Mouse (Mus musculus) liver, embryonic 13.5 days (tissue): Measurements from ENCODE around the gene Abcg5. TPM values are rescaled to one million over a fixed set of nuclear protein-coding genes. Genes with fewer than 3 reads are reported as not detected.

Experiments used
- ATAC-seq: fragments of 200-750 bp; cut with Nextera tagmentation; 2 replicates; pipeline ENCODE4 v1.8.0; 2017; ENCODE audit warnings: low read depth, mild to moderate bottlenecking, moderate number of reproducible peaks, moderate library complexity
- DNase-seq: peaks from one replicate; pipeline ENCODE4 v3.0.0; 2022
- H3K27ac ChIP-seq: fragments of 300-500 bp; sonication (generic); 2 replicates; pipeline ENCODE4 v1.5.1; 2015; ENCODE audit warnings: moderate library complexity, mild to moderate bottlenecking, inconsistent platforms
- H3K27me3 ChIP-seq: fragments of 300-500 bp; sonication (generic); 2 replicates; pipeline ENCODE4 v1.6.1; 2015; ENCODE audit warnings: mild to moderate bottlenecking, inconsistent platforms
- H3K36me3 ChIP-seq: fragments of 300-500 bp; sonication (generic); 2 replicates; pipeline ENCODE4 v1.6.1; 2015; ENCODE audit warnings: mild to moderate bottlenecking, inconsistent platforms
- H3K4me1 ChIP-seq: fragments of 300-500 bp; sonication (generic); replicated peaks from 2 replicates; pipeline ENCODE4 v1.6.1; 2015; ENCODE audit warnings: inconsistent platforms
- H3K4me2 ChIP-seq: fragments of 300-500 bp; sonication (generic); 2 replicates; pipeline ENCODE4 v1.6.1; 2015; ENCODE audit warnings: inconsistent platforms, mild to moderate bottlenecking, moderate library complexity
- H3K4me3 ChIP-seq: fragments of 300-500 bp; sonication (generic); replicated peaks from 2 replicates; pipeline ENCODE4 v1.5.1; 2015; ENCODE audit warnings: mild to moderate bottlenecking, inconsistent platforms
- H3K9ac ChIP-seq: fragments of 300-500 bp; sonication (generic); 2 replicates; pipeline ENCODE4 v1.6.1; 2015; ENCODE audit warnings: mild to moderate bottlenecking, inconsistent platforms
- H3K9me3 ChIP-seq: fragments of 300-500 bp; sonication (generic); replicated peaks from 2 replicates; pipeline ENCODE4 v1.6.1; 2016; ENCODE audit warnings: inconsistent platforms
- WGBS: fragments of 180-500 bp; shearing (Covaris S2); methylation state at CpG from one replicate; pipeline ENCODE4 v1.1.7; 2015; ENCODE audit not compliant: insufficient replicate concordance; 5-methylcytosine and 5-hydroxymethylcytosine counted together
- polyA plus RNA-seq: library from polyadenylated mRNA; unstranded; fragments of >200 nt; fragmentation: Nextera tagmentation; extraction: Ambion mirVana; gene quantifications from 2 replicates; pipeline ENCODE4 v1.2.1, GENCODE M21; 2015

Abcg5 gene
- polyA plus RNA-seq, result 0.23 and 0.34 TPM in 2 replicates

- ATAC-seq, result no peak
These were observed at the start of gene Abcg5 for GRCm38 (mm10) chr17:84682734-84683717. Abcg5 (minus strand) TSS chr17:84683011.

GRCm38 (mm10) chr17:84732612-84733011 is 49.8 kb upstream of the Abcg5 start:
- Histone ChIP-seq H3K9me3 (no peaks in the 10 kb centered on the region), H3K4me2 (no peak overlapping the region), H3K27ac (no peak overlapping the region), H3K36me3 (peaks cover 40% of the 10 kb centered on the region), H3K27me3 (no peaks in the 10 kb centered on the region), H3K4me3 (no peak overlapping the region), H3K9ac (no peak overlapping the region), H3K4me1 (peaks cover 46% of the 10 kb centered on the region)
- WGBS, result 86% methylated on average over 8 of the region's 8 CpGs
- no peak for ATAC-seq
- DNase-seq, result no peak

More at GRCm38 (mm10) chr17:84682734-84683717, at the start of gene Abcg5:
- Histone ChIP-seq H3K9me3 (no peaks in the 10 kb centered on the region), H3K27me3 (0 out of 2 replicates have a peak, but pooled peaks cover 4% of the 10 kb centered on the region), H3K4me3 (no peak within 1 kb of the TSS), H3K9ac (no peak within 1 kb of the TSS), H3K4me1 (peaks cover 4% of the 10 kb centered on the region), H3K4me2 (no peak within 1 kb of the TSS), H3K27ac (no peak within 1 kb of the TSS), H3K36me3 (no peaks in the 10 kb centered on the region)
- WGBS, result 60% methylated on average over 18 of the region's 18 CpGs
- no peak for DNase-seq

- no peaks in the 10 kb centered on the region for H3K27me3 ChIP-seq
- H3K4me1 ChIP-seq, result peaks cover 49% of the 10 kb centered on the region
- 91% methylated on average over 12 of the region's 12 CpGs for WGBS
- H3K36me3 ChIP-seq, result peaks cover 48% of the 10 kb centered on the region
- DNase-seq, result no peak
- H3K9ac ChIP-seq, result no peak overlapping the region
- no peak overlapping the region for H3K4me2 ChIP-seq
- peak overlapping the region; percentile 55 for H3K27ac ChIP-seq
- no peak overlapping the region for H3K4me3 ChIP-seq
- ATAC-seq, result no peak
- no peaks in the 10 kb centered on the region for H3K9me3 ChIP-seq
These were observed 48.5 kb upstream of the Abcg5 start for GRCm38 (mm10) chr17:84731361-84731760.

DNA sequence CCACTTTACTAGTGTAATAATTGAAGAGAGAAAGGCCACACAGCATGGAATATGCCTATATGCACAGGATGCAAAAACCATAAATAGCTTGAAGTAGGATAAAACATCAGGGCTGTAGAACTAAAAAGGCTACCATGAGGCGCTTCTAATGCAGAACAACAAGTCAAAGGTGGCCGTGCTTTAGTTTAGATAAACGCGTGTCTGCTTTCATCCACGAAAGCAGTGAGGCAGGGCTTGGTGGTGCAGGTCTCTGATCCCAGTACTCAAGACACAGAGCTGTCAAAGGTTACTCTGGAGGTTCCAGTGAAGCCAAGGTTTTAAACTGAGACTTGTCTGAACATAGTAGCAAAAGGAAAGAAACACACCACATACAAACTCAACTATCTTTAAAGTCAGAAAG is 46.3 kb upstream of the Abcg5 start:
- Histone ChIP-seq H3K9me3 (no peaks in the 10 kb centered on the region), H3K36me3 (peaks cover 52% of the 10 kb centered on the region), H3K4me1 (peaks cover 49% of the 10 kb centered on the region), H3K27ac (peak overlapping the region; percentile 92), H3K4me3 (no peak overlapping the region), H3K27me3 (no peaks in the 10 kb centered on the region), H3K4me2 (peak overlapping the region; percentile 55), H3K9ac (peak overlapping the region; percentile 57)
- 32% methylated on average over 5 of the region's 5 CpGs for whole genome bisulfite sequencing
- ATAC-seq, result peak; percentile 58
- peak; percentile 47 for DNase-seq

DNA sequence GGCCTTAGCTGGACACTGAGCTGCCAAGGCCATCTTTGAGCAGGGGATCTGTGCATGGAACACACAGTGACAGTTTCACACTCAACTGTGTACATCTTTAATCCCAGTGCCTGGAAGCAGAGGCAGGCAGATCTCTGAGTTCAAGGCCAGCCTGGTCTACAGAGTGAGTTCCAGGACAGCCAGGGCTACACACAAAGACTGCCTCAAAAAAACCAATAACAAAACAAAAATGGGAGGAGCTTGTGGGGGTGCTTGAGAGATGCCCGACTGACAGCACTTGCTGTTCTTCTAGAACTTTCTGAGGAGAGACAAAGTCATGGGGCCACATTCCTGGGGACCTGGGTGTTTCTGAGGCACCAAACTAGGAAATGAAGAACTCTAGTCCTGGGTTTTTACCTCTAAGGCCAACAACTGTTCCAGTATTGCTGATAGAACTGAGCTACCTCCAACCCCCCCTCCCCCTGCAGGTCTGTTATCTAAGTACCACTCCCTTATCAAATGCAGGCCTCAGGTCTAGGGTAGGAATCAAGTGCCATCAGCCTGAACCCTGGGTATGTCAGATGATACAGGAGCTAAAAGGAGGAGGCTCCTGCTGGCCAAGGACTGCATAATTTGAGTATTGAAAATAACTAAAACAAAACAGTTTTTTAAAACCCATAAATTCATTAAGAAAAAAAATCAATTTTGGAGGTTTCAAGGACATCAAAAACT is 45.5 kb upstream of the Abcg5 start:
- no peaks in the 10 kb centered on the region for H3K9me3 ChIP-seq
- peaks cover 58% of the 10 kb centered on the region for H3K36me3 ChIP-seq
- ATAC-seq (peak; percentile 98), DNase-seq (peak; percentile 68)
- peak overlapping the region; percentile 55 for H3K4me2 ChIP-seq
- H3K4me3 ChIP-seq, result 0 out of 2 replicates have a peak overlapping the region, but pooled peaks have one; percentile 8
- H3K9ac ChIP-seq, result peak overlapping the region; percentile 57
- no peaks in the 10 kb centered on the region for H3K27me3 ChIP-seq
- H3K4me1 ChIP-seq, result peaks cover 49% of the 10 kb centered on the region
- 21% methylated on average over 1 of the region's 1 CpGs for WGBS
- peak overlapping the region; percentile 92 for H3K27ac ChIP-seq

DNA sequence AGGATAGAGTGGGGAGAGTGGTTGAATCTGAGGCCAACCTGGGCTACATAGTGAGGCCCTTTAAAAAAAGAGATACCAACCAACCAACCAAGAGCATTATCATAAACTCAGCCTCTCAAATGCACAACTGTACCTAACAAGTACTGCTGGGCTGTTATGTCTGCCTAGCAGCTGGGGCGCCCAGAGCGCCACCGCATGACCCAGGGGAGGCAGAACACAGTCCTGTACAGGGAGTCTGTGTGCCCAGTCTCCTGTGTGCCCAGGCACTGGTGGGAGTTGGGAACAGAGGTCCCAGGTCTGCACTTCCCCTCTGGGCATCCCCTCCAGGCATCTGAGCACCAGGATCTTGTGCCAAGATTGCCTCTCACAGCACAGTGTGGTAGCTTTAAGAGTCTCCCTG is 42.4 kb upstream of the Abcg5 start:
- Histone ChIP-seq H3K4me2 (no peak overlapping the region), H3K36me3 (peaks cover 61% of the 10 kb centered on the region), H3K9me3 (no peaks in the 10 kb centered on the region), H3K27me3 (no peaks in the 10 kb centered on the region), H3K27ac (peak overlapping the region; percentile 43; the same call in 1 of the 2 replicates), H3K4me3 (no peak overlapping the region), H3K9ac (0 out of 2 replicates have a peak overlapping the region, but pooled peaks have one; percentile 17), H3K4me1 (peaks cover 34% of the 10 kb centered on the region)
- WGBS, result 87% methylated on average over 3 of the region's 3 CpGs
- DNase-seq (no peak), ATAC-seq (no peak)

- ATAC-seq (no peak), DNase-seq (no peak)
- H3K27ac ChIP-seq, result no peak overlapping the region
- no peak overlapping the region for H3K4me2 ChIP-seq
- H3K9ac ChIP-seq, result no peak overlapping the region
- WGBS, result 80% methylated on average over 9 of the region's 9 CpGs
- H3K36me3 ChIP-seq, result peaks cover 61% of the 10 kb centered on the region
- H3K27me3 ChIP-seq, result no peaks in the 10 kb centered on the region
- H3K4me3 ChIP-seq, result no peak overlapping the region
- H3K9me3 ChIP-seq, result no peaks in the 10 kb centered on the region
- H3K4me1 ChIP-seq, result peaks cover 23% of the 10 kb centered on the region
These were observed 41.2 kb upstream of the Abcg5 start for GRCm38 (mm10) chr17:84724028-84724427.

DNA sequence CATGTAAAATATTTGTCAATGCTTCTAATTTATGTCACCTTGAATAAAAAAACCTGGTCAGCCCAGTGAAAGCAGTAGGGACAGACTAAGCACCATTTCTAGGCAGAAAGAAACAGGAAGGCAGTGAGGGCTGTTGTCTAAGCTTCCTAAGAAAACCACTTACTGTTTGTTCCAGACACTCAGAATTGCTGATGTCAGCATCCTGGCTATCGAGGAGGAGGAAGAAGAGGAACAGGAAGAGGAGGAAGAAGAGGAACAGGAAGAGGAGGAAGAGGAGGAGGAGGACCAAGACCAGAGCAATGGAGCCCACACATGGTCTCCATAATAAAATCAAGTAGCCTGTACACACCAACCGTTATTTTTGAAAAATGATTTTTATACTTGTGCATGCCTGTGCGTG is 36.3 kb upstream of the Abcg5 start:
- Histone ChIP-seq H3K4me3 (no peak overlapping the region), H3K27me3 (no peaks in the 10 kb centered on the region), H3K9ac (no peak overlapping the region), H3K9me3 (no peaks in the 10 kb centered on the region), H3K27ac (no peak overlapping the region), H3K4me1 (no peaks in the 10 kb centered on the region; the same call in 1 of the 2 replicates), H3K4me2 (no peak overlapping the region), H3K36me3 (peaks cover 50% of the 10 kb centered on the region)
- 63% methylated on average over 3 of the region's 3 CpGs for WGBS
- ATAC-seq, result no peak
- DNase-seq, result no peak

DNA sequence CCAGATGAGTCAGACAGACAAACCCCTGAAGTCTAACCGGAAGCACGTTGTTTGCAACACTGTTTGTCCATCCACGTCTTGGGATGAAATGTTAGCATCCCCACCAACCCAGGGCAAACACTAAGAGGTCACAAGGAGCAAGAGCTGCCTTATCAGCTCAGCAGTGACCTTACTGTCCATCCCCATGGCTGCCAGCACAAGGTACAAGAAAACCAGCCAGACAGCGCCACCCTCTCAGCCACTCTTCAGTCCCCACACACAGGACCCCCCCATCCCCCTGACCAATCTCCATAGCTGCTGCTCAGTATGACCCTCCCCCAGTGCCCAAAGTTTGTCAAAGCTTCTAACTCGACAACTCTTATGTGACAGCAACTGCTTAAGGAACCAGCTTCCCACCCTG is 34.6 kb upstream of the Abcg5 start:
- Histone ChIP-seq H3K4me3 (no peak overlapping the region), H3K9me3 (no peaks in the 10 kb centered on the region), H3K9ac (no peak overlapping the region), H3K36me3 (peaks cover 54% of the 10 kb centered on the region), H3K4me1 (no peaks in the 10 kb centered on the region; the same call in 1 of the 2 replicates), H3K27me3 (no peaks in the 10 kb centered on the region), H3K4me2 (no peak overlapping the region), H3K27ac (no peak overlapping the region)
- DNase-seq (no peak), ATAC-seq (no peak)
- WGBS, result 85% methylated on average over 5 of the region's 5 CpGs

- Histone ChIP-seq H3K9ac (no peak overlapping the region), H3K4me3 (no peak overlapping the region), H3K4me1 (no peaks in the 10 kb centered on the region; the same call in 1 of the 2 replicates), H3K27me3 (no peaks in the 10 kb centered on the region), H3K4me2 (no peak overlapping the region), H3K27ac (no peak overlapping the region), H3K36me3 (peaks cover 53% of the 10 kb centered on the region), H3K9me3 (no peaks in the 10 kb centered on the region)
- ATAC-seq (no peak), DNase-seq (no peak)
- 84% methylated on average over 16 of the region's 16 CpGs for WGBS
These were observed 33.6 kb upstream of the Abcg5 start for GRCm38 (mm10) chr17:84716252-84716872.

DNA sequence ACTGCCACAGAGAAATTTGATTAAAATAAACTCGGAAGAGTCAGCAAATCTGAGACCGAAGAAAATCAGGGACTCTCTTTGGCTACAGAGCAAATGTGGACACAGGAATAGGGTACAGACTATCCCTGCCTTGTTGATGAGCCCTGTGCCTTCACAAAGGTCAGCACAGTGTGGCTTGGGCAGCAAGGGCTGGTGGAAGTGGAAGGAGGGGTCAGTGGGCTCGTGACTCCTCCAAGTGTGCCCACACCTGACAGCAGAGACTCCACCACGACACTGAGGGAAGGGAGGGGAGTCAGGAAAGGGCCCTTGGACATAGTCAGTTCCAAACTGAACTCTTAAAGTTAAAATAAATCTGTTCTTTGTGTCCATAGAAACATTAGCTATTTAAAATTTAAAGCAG is 32.1 kb upstream of the Abcg5 start:
- Histone ChIP-seq H3K9ac (no peak overlapping the region), H3K36me3 (peaks cover 49% of the 10 kb centered on the region), H3K27me3 (no peaks in the 10 kb centered on the region), H3K9me3 (no peaks in the 10 kb centered on the region), H3K27ac (no peak overlapping the region), H3K4me1 (no peaks in the 10 kb centered on the region; the same call in 1 of the 2 replicates), H3K4me2 (no peak overlapping the region), H3K4me3 (no peak overlapping the region)
- DNase-seq (no peak), ATAC-seq (no peak)
- WGBS, result 73% methylated on average over 4 of the region's 4 CpGs
